Mouse (Mus musculus) urinary bladder, postnatal 10 days (tissue): Measurements from ENCODE around the gene Sumo1.

Experiments used
- DNase-seq: peaks from one replicate; pipeline ENCODE4 v3.0.0; 2022; ENCODE audit warnings: low spot score

Gene Sumo1

DNA sequence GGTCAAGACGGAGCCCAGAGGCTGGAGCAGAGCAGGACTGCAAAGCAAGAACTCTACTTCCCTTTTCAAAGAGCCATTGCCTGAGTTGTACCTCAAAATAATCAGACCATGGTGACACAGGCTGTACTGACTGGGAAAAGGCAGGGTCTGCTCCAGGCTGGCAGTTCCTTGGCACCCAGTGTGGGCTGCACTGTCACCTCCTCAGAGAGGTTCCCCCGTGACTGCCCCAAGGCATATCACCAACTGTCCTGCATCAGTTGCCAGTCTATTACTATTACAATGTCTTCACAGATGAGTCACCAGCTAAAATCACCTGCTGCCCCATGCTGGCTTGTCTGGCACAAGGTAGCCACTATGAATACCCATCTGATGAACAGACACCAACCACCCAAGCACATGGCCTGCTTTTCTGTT lies 77.0 kb downstream of the Sumo1 start:
- no peak for DNase-seq

DNA sequence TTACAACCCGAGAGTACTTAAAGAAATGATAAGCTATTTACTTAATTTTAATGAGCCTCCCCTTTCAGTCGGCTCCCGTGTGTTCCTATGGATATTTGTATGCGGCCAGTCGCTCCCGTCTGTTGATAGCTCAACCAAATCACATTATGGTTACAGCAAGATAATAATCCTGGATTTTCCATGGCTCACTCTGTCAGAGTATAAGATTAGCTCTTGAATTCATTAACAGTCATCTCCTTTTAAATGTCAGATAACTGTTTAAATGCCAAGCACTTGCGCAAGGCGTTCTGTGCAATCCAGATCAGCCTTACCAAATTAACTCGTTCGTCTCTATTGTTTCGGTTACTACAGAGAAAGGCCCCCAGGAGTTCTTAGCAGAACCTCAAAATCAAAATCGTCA lies 77.8 kb downstream of the Sumo1 start:
- DNase-seq: no peak

DNA sequence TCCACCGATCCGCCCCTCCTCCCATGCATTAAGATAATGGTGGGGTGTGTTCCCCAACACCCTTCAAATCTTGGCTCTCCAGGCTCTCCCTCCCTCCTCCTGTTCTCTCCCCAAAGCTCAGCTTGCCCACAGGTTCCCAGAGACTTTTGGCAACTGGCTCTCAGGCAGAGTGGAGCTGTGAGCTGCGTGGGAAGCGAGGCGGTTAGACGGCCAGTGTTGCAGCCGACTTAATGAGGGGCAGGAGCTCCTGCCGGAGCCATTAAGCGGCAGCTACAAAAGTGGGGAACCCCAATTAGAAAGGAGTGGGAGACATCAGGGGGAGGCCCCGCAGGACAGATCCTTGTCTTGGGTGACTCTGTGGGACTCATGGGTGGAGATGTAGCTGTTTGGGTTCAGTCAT lies 78.3 kb downstream of the Sumo1 start:
- no peak for DNase-seq

DNA sequence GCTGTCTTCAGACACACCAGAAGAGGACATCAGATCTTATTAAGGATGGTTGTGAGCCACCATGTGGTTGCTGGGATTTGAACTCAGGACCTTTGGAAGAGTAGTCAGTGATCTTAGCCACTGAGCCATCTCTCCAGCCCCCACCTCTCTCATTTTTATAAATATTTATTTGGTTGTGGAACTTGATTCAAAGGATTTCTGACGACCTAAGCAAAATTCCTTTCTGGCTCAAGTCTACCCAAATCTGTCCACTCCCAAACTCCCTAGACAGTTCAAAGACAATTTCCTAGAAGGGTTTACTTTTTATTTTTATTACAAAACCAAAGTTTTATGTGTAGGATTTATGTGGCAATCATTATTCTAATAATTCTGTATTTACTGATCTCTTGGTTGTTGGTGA lies 81.4 kb downstream of the Sumo1 start:
- no peak for DNase-seq

DNA sequence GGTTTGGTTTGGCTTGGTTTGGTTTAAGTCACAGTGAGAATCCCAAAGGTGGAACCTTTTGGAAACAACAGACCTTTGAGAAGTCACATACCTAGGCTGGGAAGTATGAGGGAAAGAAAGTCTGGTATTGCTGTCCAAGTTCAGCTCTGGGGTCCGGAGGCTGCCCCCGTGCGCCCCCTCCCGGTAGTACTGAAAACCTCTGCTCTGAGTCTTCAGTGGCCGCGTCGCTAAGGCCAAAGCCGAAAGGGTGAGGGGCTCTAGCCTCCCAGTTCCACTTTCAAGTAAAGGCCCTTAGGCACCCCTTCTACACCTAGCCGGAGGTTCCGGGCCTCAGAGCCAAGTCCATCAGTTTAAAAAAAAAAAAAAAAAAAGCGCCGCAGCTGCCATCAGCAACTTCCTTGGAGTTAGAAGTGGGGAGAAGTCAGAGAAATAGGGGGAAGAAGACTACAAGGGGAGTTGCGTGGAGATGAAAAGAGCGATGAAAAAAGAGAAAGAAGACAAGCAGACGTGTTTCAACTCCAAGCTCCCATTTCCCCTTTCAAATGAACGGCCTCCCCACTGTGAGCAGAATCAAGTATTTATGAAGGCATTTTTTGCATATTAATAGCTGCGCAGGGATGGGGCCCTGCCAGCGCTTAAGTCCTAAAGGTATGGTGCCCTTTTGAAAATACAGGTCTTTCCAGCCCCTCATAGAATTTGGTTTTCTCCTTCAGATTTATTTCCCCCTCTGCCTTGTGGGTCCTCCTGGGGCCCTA lies 85.8 kb downstream of the Sumo1 start:
- no peak for DNase-seq

DNA sequence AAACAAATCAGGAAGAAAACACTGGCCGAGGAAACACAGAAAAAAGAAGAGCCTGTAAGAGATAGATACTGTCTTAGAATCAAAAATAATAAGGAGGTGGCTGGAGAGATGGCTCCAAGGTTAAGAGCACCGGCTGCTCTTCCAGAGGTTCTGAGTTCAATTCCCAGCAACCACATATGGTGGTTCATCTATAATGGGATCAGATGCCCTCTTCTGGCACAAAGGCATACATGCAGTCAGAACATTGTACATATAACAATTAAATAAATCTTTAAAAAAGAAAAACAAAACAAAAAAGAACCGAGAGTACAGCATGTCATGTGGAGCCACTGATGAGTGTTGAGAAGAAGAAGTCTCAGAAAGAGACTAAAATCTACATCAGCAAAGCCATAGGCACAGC lies 89.8 kb downstream of the Sumo1 start:
- DNase-seq: no peak

DNA sequence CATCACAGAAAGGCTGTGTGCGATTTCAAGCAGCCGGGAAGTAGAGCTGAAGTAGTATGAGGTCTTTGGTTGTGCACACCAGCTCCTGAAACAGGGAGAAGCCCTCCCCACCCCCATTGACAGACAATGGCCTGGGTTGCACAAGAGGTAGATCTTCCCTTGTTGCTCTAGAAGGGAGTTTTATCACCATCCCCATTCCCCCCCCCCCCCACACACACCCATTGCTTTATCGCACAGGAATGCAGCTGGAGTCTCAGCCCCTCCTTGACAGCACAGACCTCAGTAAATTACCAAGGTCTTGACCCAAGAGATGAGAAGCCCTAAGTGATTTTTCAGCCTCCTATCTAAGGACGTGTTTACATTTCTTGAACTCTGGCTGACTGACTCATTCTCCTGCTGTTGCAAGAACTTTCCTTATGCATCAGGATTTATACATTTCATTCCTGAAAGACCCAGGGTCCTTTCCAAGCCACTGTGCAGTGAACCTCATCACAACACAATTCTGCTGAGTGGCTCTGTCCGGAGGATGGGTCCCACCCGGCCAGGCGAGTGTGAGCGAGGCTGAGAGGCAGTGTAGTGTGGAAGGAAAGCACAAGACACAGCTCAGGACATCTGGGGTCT lies 90.4 kb downstream of the Sumo1 start:
- DNase-seq: no peak

DNA sequence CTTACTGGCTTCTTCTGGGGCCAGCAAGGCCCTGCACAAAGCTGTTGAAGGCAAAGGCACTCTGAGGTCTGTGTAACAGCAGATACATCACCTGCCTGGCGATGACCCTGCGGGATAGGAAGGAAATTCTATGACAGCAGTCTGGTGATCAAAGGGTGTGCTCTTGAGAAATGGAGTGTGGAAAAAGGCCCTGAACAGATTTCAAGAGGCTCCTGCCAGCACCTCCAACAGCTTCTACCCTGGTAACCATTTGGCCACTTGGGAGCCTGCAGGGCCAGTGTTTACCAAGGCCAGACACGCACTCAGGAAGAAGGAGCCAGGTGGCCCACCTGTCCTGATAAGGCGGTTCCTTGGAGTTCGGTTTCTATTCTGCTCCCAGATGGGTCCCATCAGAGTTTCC lies 91.3 kb downstream of the Sumo1 start:
- DNase-seq: no peak

DNA sequence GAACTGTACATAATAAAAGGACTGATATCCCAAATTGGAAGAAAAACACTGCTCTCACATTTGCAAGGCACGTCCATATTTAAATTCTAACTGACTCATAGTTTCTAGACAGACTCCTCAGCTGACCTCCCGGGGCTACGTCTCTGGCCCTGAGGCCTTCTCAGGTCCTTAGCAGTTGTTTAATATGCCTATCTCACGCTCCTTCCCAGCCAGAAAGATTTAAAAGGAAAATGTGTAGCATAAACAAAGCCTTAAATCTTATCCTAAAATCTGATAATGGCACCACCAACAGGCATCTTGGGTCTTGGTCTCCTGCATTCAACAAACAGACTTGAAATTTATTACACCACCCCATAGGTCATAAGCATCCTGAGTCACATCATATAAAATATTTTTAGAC lies 91.9 kb downstream of the Sumo1 start:
- no peak for DNase-seq

DNA sequence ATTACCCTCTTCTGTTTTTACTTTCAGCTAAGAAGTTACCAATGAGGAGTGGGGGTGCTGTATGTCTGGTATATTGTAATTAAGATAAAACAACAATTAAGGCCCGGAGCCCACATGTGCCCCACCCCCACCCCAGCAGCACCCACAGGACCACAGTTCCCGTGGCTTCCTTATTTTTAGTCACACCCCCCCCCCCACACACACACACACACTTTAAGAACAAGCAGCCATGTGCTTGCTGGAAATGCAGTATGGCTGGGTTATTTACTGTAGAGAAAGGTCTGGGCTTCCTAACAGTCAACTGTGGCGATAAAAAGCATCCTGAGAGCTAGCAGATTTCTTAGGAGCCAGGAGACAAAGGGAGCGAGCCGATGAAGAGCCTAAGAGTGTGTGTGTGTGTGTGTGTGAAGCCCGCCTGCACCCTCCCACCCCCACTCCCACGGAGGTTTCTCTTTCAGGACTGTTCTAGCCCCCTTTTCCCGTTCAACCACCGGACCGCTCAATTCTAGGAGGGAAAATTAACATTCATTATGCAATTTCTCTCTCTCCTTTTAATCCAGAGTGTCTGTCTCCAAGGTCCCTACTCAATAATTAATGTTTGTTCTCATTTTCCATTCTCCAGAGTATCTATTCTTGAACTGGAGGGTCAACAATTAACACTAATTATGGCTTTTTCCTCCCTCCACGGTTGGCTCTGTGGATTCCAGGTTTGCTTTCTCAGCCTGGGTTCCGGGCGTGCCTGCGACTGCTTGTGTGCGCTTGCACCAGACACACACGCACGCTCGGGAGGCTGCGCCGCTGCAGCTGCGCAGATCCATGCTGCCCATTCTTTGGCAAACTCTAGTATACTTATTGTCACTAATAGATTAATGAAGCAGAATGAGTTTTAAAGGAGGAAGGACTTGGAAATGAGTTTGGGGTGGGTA lies 96.1 kb downstream of the Sumo1 start:
- no peak for DNase-seq

DNA sequence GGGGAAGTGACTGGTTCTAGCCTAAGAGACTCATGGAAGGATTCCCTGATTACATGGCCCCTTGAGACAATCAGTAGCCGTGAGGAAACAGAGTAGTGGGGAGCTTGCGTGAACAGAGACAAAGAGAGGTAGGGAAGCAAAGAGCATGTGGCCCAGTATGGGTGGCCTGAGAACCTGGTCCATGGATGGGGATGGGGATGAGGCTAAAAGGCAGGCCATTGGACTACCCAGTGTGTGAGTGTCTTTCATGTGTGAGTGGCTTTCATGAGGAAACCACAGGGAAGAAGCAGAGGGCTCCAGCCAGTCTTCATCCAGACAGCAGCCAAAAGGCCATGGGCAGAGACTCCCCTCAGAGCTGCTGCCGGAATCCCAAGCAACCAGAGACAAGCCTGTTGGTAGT lies 96.8 kb downstream of the Sumo1 start:
- DNase-seq: no peak

DNA sequence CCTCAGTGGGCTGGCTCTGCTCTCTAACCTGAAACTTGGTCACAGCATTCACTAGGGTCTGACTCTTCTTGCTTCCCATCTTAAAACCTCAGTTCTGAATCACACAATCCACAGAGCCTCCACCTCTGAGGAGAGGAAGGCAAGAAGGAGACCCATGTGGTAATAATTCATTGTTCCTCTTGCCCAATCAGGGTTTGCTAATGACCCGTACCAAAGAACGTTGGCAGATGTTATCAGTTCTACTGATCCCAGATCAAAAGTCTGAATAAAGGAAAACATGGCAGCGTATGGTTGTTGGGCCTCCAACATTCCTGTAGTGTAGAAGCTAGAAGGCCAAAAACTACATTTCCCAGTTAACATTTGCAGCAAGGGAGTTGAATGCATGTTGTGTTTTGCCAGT lies 99.1 kb downstream of the Sumo1 start:
- no peak for DNase-seq

DNA sequence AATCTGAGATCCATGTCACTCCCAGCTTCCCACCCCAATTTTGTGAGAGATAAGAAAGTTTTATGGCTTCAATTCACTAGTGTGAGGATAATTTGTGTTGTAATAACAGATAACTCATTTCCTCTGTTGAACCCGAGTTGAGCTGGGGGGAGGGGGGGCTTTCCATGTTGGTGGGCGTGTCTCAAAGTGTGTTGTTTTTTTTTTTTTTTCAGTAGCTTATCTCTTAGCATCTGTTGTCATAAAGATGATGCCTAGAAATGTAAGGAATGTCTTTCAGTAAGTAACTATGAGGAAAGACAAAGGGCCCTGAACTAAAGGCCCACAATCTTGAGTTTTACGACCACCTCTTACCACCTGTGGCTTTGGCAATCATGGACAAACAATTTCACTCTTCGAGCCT lies 99.9 kb downstream of the Sumo1 start:
- DNase-seq: no peak

DNA sequence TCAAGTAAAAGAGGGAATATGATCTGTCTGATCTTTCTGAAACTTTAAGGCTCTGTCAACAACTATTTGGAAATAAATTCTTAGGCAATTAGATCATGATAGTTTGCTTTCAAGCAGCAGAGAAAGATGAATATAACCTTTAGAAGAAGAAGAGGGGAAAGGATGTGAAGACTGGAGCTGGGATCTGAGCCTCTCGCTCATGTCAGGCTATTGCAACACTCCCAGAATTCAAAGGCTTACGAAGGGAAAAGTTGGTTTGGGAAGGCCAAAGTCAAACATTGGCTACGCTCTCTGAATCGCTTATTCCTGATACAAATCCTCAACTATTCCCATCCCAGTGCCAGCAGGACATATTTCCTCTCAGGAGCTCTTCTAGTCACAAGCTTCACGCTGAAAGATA lies 101.3 kb downstream of the Sumo1 start:
- no peak for DNase-seq

DNA sequence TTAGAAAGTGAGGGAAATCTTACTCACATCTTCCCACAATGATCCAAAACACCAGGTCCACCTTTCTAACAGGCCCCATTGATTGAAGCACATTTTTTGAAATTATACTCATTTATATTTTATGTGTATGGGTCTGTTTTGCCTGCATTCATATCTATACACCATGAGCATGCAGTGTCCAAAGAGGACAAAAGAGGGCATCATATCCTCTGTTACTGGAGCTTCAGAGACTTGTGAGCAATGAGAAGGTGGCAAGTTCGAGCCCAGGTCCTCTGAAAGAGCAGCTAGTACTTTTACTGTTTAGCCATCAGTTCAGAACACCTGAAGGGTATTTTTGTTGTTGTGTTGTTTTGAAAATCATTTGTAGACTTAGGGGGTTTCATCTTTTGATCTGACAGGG lies 102.4 kb downstream of the Sumo1 start:
- DNase-seq: no peak

DNA sequence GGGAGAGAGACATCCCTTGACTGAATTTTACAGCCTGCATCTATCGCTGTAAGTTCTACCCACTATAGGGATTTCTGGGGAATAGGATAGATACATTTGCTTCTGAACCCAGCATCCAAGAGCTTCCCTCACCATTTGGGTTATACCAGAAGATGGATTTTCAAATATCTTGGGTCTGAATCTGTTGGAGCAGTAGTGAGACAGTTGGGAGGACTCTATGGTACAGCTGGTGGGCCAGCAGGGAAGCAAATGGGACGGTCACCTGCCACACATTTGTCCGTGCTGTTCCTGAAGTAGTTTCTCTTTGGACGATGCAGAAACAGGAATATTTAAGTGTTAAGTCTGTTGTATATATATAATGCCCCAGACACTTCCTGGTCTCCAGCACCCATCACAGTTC lies 103.1 kb downstream of the Sumo1 start:
- DNase-seq: no peak

DNA sequence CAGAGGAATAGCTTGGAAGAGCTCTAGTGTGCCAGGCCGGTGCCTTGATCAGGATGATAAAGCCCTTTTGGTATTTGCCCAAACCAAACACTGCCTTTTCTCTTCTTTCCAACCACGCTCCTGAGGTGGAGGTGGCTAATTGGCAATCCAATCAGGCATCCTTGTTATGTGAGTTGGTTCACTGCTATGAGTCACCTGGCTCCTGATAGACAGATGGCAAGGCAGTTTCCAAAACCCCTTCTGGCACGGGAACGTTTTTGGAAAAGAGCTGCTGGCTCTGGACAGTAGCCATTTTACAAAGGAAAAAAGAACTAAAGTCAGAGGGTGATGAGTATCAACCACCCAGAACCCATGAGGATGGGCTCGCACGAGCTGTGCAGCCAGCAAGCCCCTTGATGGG lies 103.7 kb downstream of the Sumo1 start:
- DNase-seq: no peak

DNA sequence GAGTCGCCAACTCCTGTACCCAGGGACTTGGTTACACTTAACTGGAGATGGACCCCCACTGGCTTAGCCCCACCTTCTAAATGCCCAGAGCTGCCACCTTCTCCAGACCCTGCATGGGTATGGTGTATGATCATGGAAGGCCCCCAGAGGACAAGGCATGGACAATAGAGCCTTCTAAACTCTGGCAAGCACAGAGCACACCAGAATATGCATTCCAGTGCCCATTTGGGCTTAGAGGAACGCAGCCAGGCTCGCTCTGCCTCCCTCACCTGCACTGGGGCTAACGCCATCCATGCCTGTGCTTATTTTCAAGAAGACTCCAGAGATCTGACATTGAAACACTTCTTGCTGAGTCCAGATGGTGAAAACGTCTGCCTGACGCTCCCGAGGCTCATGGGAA lies 104.4 kb downstream of the Sumo1 start:
- DNase-seq: no peak

DNA sequence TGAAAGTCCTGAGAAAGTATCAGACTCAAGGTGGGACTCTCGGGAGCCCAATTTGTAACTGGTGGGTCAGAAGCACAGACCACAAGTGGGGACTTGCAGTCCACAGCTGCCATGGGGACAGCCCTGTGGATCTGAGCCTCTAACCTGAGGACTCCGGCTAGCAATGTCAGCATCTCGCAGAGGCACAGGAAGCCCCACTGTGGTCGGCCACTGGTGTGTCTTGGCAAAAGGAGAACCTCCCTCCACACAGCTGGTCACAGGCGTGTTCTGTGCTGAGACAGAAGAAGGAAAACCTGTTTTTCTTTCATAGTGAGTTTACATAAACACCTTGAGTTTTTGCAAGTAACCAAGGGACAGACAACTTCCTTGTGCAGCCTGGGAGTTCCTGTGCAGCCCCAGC lies 104.8 kb downstream of the Sumo1 start:
- DNase-seq: no peak

DNA sequence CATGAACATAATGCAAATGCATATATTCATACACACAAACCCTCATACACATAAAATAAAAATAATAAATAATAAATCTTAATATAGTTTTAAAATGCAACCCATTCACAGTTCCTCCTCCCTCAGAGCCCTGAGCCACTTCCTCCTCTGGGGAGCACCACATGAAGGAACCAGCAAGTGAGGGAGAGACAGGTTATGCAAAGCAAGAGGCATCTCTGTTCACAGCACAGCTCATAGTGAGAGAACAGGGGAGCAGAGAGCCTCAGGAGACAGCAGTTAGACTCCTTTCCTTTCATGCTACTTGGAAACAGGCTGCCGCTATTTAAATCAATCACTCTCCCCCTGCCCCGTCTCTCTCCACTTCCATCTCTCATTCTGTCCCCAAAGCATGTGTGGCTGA lies 107.1 kb downstream of the Sumo1 start:
- DNase-seq: no peak

DNA sequence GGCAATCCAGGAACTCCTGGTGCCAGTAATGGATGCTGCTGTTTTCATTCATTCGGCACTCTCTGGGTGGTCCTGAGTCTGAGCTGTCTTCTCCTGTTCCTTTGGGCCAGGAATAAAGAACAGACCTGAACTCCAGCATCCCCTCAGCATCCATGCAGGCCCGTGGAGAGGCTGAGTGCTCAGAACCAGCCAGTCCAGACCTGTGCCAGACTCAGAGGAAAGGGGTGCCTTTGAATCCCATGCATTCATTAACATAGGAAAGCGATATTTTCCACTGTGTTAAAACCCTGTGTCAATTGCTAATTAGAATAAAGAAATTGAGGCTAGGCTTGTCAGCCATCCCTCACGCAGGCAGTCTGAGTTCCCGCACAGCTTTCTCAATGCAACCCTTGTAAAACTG lies 116.9 kb downstream of the Sumo1 start:
- DNase-seq: no peak

DNA sequence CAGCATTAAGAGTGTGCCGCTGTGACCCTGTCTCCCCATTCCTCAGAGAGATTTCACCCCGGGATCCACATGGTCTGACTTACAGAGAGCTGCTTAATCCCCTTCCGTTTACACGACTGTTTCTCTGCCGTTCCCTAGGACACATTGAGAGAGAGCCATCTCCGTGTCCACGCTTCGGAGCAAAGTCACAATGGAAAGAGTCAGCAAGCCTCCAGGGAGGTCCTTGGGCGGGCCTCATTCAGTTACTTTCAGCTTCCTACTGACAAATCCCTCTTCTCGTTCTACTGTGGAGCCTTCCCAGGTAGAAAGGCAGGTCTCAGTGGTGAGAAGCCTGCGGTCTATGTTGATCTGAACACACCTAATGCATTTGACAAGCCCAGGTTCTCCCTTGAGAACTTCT lies 119.6 kb downstream of the Sumo1 start:
- DNase-seq: no peak

DNA sequence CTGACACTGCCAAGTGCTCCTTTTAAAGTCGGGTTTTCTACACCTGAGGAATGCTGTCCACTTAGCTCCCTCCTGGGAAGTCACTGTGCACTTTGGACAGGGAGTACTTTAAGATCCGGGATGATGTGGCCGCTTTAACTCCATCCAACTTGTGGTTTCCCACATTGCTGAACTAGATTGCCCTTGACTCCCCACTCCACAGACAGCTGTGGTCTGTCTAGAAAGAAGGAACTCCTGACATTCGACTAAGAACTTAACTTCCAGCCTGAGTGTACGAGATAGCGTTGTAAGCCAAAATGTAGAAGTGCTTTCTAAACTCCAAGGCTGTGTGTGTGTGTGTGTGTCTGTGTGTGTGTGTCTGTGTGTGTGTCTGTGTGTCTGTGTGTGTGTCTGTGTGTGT lies 120.4 kb downstream of the Sumo1 start:
- no peak for DNase-seq
